Mouse (Mus musculus) midbrain, embryonic 10.5 days (tissue): Measurements from ENCODE around the gene Tcf25. TPM values are rescaled to one million over a fixed set of nuclear protein-coding genes. Genes with fewer than 3 reads are reported as not detected.

ENCODE experiments used
- DNase-seq: peaks from one replicate; pipeline ENCODE4 v3.0.0-alpha.2; 2017; ENCODE audit warnings: low spot score
- H3K27ac ChIP-seq: fragments of 300-500 bp; sonication (generic); replicated peaks from 2 replicates; pipeline ENCODE4 v1.5.1; 2016; ENCODE audit warnings: mild to moderate bottlenecking
- H3K27me3 ChIP-seq: fragments of 300-500 bp; sonication (generic); 2 replicates; pipeline ENCODE4 v1.6.1; 2016; ENCODE audit warnings: low read depth, mild to moderate bottlenecking; ENCODE audit not compliant: poor library complexity, severe bottlenecking
- H3K36me3 ChIP-seq: fragments of 300-500 bp; sonication (generic); 2 replicates; pipeline ENCODE4 v1.6.1; 2016; ENCODE audit warnings: mild to moderate bottlenecking, moderate library complexity
- H3K4me1 ChIP-seq: fragments of 300-500 bp; sonication (generic); 2 replicates; pipeline ENCODE4 v1.6.1; 2016
- H3K4me3 ChIP-seq: fragments of 300-500 bp; sonication (generic); 2 replicates; pipeline ENCODE4 v1.5.1; 2016; ENCODE audit warnings: mild to moderate bottlenecking, moderate library complexity
- H3K9me3 ChIP-seq: fragments of 300-500 bp; sonication (generic); replicated peaks from 2 replicates; pipeline ENCODE4 v1.6.1; 2016; ENCODE audit warnings: mild to moderate bottlenecking
- WGBS: fragments of 180-500 bp; shearing (Covaris S2); methylation state at CpG from one replicate; pipeline ENCODE4 v1.1.7; 2016; 5-methylcytosine and 5-hydroxymethylcytosine counted together
- polyA plus RNA-seq: library from polyadenylated mRNA; unstranded; fragments of >200 nt; fragmentation: Nextera tagmentation; extraction: Ambion mirVana; gene quantifications from 2 replicates; pipeline ENCODE4 v1.2.1, GENCODE M21; 2016

Gene Tcf25
- polyA plus RNA-seq, 1 experiment from 2014 or later = 150 TPM

DNA sequence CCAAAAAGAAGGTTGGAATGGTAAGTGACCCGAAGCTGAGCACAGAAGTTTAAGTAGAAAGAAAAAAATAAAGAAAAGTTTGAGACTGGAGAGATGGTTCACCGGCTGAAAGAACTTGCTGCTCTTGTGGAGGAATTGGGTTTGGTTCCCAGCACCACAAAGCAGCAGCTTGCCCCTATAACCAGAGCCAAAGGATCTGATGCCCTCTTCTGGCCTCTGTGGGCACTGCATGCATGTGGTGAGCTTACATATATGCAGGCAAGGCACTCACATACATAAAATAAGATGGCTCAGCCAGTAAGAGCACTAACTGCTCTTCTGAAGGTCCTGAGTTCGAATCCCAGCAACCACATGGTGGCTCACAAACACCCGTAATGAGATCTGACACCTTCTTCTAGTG, 33.5 kb upstream of the Tcf25 start:
- Histone ChIP-seq H3K36me3 (peaks cover 9% of the 10 kb centered on the region), H3K4me1 (no peaks in the 10 kb centered on the region), H3K4me3 (no peak overlapping the region), H3K27me3 (no peaks in the 10 kb centered on the region), H3K27ac (no peak overlapping the region), H3K9me3 (no peaks in the 10 kb centered on the region; the same call in 1 of the 2 replicates)
- WGBS = 92% methylated on average over 4 of the region's 4 CpGs
- DNase-seq = no peak

DNA sequence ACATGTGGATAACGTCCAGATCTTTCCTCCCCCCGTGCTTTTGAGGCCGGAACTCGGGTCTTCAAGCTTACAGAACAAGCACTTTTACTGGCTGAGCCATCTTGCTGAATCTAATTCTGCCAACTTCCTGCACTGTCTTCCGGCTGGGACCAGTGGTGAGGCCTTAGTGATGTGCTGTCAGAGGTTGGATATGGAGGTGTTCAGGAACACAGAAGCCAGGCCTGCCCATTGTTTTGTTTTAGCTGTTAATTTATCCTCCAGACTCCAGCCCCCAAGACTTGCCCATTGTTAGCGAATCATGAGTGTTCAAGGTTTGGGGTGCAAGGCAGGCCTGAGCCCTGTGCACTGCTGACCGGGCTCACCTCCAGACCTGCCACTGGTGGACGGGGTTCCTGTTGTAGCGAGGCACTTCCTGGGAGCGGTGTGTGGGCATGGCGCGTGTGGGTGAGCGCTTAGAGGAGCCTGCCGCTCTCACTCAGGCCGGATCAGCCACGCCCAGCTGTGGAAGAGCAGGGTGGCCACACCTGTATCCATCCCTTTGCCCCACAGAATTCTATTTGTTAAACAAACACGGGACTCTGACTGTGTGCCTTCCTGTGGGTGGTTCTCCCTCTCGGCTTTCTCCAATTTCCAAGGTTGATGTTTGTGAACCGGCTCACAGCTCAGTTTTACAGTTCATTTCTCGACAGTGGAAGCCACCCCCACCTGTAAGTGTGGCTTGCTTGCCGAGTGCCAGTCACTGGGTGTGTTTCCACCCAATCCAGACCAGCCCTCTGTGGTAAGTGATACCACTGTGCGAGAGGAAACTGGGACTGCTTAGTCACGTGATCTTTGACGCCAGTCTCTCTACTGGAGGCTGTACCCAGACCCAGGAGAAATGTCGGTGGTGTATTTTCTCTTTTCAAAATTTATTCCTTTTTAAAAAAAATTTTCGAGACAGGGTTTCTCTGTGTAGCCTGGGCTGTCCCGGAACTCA, 32.2 kb upstream of the Tcf25 start:
- Histone ChIP-seq H3K36me3 (peaks cover 9% of the 10 kb centered on the region), H3K4me3 (no peak overlapping the region), H3K27me3 (no peaks in the 10 kb centered on the region), H3K9me3 (no peaks in the 10 kb centered on the region; the same call in 1 of the 2 replicates), H3K27ac (no peak overlapping the region), H3K4me1 (no peaks in the 10 kb centered on the region)
- WGBS = 90% methylated on average over 27 of the region's 27 CpGs
- DNase-seq = no peak

DNA sequence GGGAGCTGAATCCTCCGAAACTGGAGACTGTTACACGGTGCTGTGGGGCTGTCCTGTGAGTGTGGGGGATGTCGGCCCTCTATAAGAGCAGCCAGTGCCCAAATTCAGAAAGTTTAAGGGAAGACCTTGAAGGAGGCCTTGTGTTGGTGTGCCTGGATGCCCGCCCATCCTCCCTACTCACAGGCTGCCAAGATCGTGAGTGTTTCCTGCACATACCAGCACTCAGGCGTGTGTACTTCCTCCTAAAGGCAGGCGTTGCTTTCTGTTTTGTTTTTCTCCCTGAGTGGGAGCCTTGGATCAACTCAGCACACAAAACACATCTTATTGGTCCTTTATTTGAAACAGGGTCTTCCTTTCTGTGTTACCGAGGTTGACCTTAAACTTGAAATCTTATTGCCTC, 31.3 kb upstream of the Tcf25 start:
- Histone ChIP-seq H3K27ac (no peak overlapping the region), H3K4me1 (no peaks in the 10 kb centered on the region), H3K4me3 (no peak overlapping the region), H3K36me3 (peaks cover 9% of the 10 kb centered on the region), H3K9me3 (no peaks in the 10 kb centered on the region; the same call in 1 of the 2 replicates), H3K27me3 (no peaks in the 10 kb centered on the region)
- WGBS = 90% methylated on average over 8 of the region's 8 CpGs
- no peak for DNase-seq

- Histone ChIP-seq H3K9me3 (no peaks in the 10 kb centered on the region; the same call in 1 of the 2 replicates), H3K4me1 (no peaks in the 10 kb centered on the region), H3K27ac (no peak overlapping the region), H3K4me3 (no peak overlapping the region), H3K36me3 (peaks cover 13% of the 10 kb centered on the region), H3K27me3 (no peaks in the 10 kb centered on the region)
- no peak for DNase-seq
- WGBS = 85% methylated on average over 7 of the region's 7 CpGs
Observed at GRCm38 (mm10) chr8:123342911-123343310, 30.6 kb upstream of the Tcf25 start.

DNA sequence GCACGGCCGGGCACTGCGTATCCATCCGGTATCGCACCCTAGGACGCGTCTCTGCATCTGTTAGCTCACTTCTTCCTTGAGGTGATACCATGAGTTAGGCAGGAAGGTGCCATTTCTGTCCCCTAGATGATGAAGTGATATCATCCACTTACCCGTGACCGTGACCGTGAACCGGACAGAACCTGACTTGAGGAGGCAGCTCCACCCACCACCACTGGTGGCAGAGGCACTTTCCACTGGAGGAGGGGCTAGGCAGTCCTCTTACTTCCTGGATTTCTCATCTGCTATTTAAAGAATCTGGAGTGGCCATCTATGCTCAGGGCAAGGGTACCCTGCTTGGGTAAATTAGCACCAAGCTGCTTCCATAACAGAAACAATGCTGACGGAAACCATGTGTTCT, 30.1 kb upstream of the Tcf25 start:
- no peak for DNase-seq
- Histone ChIP-seq H3K4me1 (no peaks in the 10 kb centered on the region), H3K4me3 (no peak overlapping the region), H3K27ac (no peak overlapping the region), H3K27me3 (no peaks in the 10 kb centered on the region), H3K36me3 (peaks cover 17% of the 10 kb centered on the region), H3K9me3 (no peaks in the 10 kb centered on the region; the same call in 1 of the 2 replicates)
- WGBS = 92% methylated on average over 12 of the region's 12 CpGs

DNA sequence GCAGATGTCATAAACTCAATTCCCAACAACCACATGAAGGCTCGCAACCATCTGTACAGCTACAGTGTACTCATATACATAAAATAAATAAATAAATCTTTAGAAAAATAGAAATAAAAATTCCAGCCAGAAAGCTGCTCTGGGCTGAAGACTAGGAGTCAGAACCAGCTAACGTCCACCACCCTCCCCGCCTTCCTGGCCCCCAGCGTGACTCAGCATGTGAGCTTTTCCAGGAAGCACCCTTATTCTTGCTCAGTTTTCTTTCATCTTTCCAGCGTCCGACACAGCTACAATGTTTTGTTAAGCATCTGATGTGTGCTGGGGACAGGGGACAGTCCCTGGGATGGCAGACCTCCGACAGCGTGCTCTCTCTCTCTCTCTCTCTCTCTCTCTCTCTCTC, 28.4 kb upstream of the Tcf25 start:
- Histone ChIP-seq H3K36me3 (peaks cover 10% of the 10 kb centered on the region), H3K27ac (no peak overlapping the region), H3K4me1 (no peaks in the 10 kb centered on the region), H3K9me3 (no peaks in the 10 kb centered on the region; the same call in 1 of the 2 replicates), H3K27me3 (no peaks in the 10 kb centered on the region), H3K4me3 (no peak overlapping the region)
- WGBS = 89% methylated on average over 8 of the region's 8 CpGs
- DNase-seq = no peak

DNA sequence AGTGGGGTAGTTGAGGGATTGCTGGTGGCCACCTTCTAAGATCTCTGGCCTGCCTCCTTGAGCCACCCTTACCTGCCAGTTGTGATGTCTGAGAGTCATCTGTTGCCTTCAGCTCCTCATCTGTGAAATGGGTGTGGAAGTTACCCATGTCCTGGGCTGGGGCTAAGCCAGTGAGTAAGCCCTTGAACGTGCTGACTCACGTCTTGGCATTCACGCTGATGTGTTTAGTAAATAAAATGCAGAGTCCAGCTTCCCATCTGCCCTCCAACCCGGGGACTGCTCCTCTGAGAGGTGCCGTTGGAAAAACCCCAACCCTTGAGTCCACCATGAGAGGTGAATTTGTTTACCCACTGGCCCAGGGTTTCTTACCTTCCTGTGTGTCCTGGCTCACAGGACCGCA, 27.7 kb upstream of the Tcf25 start:
- WGBS = 92% methylated on average over 6 of the region's 6 CpGs
- Histone ChIP-seq H3K27ac (no peak overlapping the region), H3K27me3 (no peaks in the 10 kb centered on the region), H3K9me3 (no peaks in the 10 kb centered on the region), H3K4me3 (no peak overlapping the region), H3K36me3 (peaks cover 9% of the 10 kb centered on the region), H3K4me1 (no peaks in the 10 kb centered on the region)
- no peak for DNase-seq

GRCm38 (mm10) chr8:123347293-123347692, 26.3 kb upstream of the Tcf25 start:
- no peak for DNase-seq
- Histone ChIP-seq H3K4me1 (peaks cover 3% of the 10 kb centered on the region), H3K36me3 (peaks cover 9% of the 10 kb centered on the region), H3K27ac (no peak overlapping the region), H3K4me3 (no peak overlapping the region), H3K9me3 (no peaks in the 10 kb centered on the region), H3K27me3 (no peaks in the 10 kb centered on the region)
- 87% methylated on average over 2 of the region's 2 CpGs for WGBS

- H3K36me3 ChIP-seq = peaks cover 9% of the 10 kb centered on the region
- peaks cover 14% of the 10 kb centered on the region for H3K4me1 ChIP-seq
- H3K4me3 ChIP-seq = no peak overlapping the region
- H3K27me3 ChIP-seq = no peaks in the 10 kb centered on the region
- no peak for DNase-seq
- WGBS = 80% methylated on average over 9 of the region's 9 CpGs
- no peaks in the 10 kb centered on the region for H3K9me3 ChIP-seq
- no peak overlapping the region for H3K27ac ChIP-seq
Observed at GRCm38 (mm10) chr8:123348237-123348843, 25.2 kb upstream of the Tcf25 start.

GRCm38 (mm10) chr8:123349073-123349472, 24.5 kb upstream of the Tcf25 start:
- peaks cover 21% of the 10 kb centered on the region for H3K4me1 ChIP-seq
- H3K36me3 ChIP-seq = peaks cover 9% of the 10 kb centered on the region
- no peak for DNase-seq
- H3K4me3 ChIP-seq = no peak overlapping the region
- WGBS = 82% methylated on average over 4 of the region's 4 CpGs
- H3K27ac ChIP-seq = no peak overlapping the region
- H3K9me3 ChIP-seq = no peaks in the 10 kb centered on the region
- H3K27me3 ChIP-seq = peaks cover 3% of the 10 kb centered on the region

DNA sequence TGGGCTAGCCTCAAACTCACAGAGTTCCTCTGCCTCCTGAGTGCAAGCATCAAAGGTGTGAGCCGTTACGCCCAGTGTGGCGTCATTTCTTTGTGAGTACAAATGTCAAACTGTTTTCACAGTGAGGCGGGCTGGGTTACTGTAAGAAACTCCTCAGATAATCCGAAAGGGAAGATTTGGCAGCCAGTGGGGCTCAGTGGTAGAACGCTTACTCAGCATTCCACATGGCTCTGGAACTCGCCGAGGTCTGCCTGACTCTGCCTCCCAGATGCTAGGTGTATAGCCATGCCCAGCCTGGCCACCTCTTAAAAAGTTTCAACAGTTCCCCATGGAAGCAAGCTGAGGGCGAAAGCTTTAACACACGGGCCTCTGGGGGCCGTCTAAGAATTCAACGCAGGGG, 21.4 kb upstream of the Tcf25 start:
- 88% methylated on average over 12 of the region's 12 CpGs for WGBS

GRCm38 (mm10) chr8:123352786-123353185, 20.8 kb upstream of the Tcf25 start:
- peaks cover 20% of the 10 kb centered on the region for H3K36me3 ChIP-seq
- H3K27me3 ChIP-seq = peaks cover 6% of the 10 kb centered on the region
- H3K9me3 ChIP-seq = no peaks in the 10 kb centered on the region
- H3K4me3 ChIP-seq = no peak overlapping the region
- peaks cover 25% of the 10 kb centered on the region for H3K4me1 ChIP-seq
- no peak overlapping the region for H3K27ac ChIP-seq
- DNase-seq = peak; percentile 47
- WGBS = 64% methylated on average over 13 of the region's 13 CpGs

More for the DNA sequence above, 21.4 kb upstream of the Tcf25 start:
- Histone ChIP-seq H3K4me1 (peaks cover 25% of the 10 kb centered on the region), H3K36me3 (peaks cover 16% of the 10 kb centered on the region), H3K4me3 (no peak overlapping the region), H3K27ac (0 out of 2 replicates have a peak overlapping the region, but pooled peaks have one; percentile 33), H3K9me3 (no peaks in the 10 kb centered on the region), H3K27me3 (peaks cover 6% of the 10 kb centered on the region)
- no peak for DNase-seq

- H3K27ac ChIP-seq = peak overlapping the region; percentile 2; the same call in 1 of the 2 replicates
- H3K4me3 ChIP-seq = no peak overlapping the region
- no peaks in the 10 kb centered on the region for H3K9me3 ChIP-seq
- DNase-seq = no peak
- H3K27me3 ChIP-seq = peaks cover 6% of the 10 kb centered on the region
- H3K36me3 ChIP-seq = peaks cover 19% of the 10 kb centered on the region
- WGBS = 54% methylated on average over 11 of the region's 11 CpGs
- peaks cover 25% of the 10 kb centered on the region for H3K4me1 ChIP-seq
Observed at GRCm38 (mm10) chr8:123353216-123353615, 20.3 kb upstream of the Tcf25 start.
